Mouse (Mus musculus) heart, postnatal 0 days (tissue): ENCODE results near the gene Elovl7. TPM values are rescaled to one million over a fixed set of nuclear protein-coding genes. Genes with fewer than 3 reads are reported as not detected.

Experiments
- ATAC-seq: fragments of 200-750 bp; cut with Nextera tagmentation; 2 replicates; pipeline ENCODE4 v1.8.0; 2017; ENCODE audit warnings: low read depth, moderate number of reproducible peaks, moderate library complexity; ENCODE audit not compliant: insufficient read depth
- DNase-seq: peaks from one replicate; pipeline ENCODE4 v3.0.0-alpha.2; 2016; ENCODE audit warnings: low spot score
- H3K27ac ChIP-seq: fragments of 300-500 bp; sonication (generic); 2 replicates; pipeline ENCODE4 v1.5.1; 2014; ENCODE audit warnings: low read depth, mild to moderate bottlenecking
- H3K27me3 ChIP-seq: fragments of 300-500 bp; sonication (generic); 2 replicates; pipeline ENCODE4 v1.6.1; 2014; ENCODE audit warnings: low read length, mixed read lengths; ENCODE audit not compliant: control insufficient read depth, insufficient read depth
- H3K36me3 ChIP-seq: fragments of 300-500 bp; sonication (generic); replicated peaks from 2 replicates; pipeline ENCODE4 v1.6.1; 2014; ENCODE audit warnings: low read length, mixed read lengths; ENCODE audit not compliant: control insufficient read depth, insufficient read depth
- H3K4me1 ChIP-seq: fragments of 300-500 bp; sonication (generic); 2 replicates; pipeline ENCODE4 v1.6.1; 2014; ENCODE audit warnings: antibody characterized with exemption; ENCODE audit not compliant: control insufficient read depth, insufficient read depth
- H3K4me2 ChIP-seq: fragments of 300-500 bp; sonication (generic); 2 replicates; pipeline ENCODE4 v1.6.1; 2014; ENCODE audit warnings: low read depth, mild to moderate bottlenecking, low read length, moderate library complexity
- H3K4me3 ChIP-seq: fragments of 300-500 bp; sonication (generic); 2 replicates; pipeline ENCODE4 v1.5.1; 2014; ENCODE audit warnings: low read depth, low read length
- H3K9ac ChIP-seq: fragments of 300-500 bp; sonication (generic); replicated peaks from 2 replicates; pipeline ENCODE4 v1.6.1; 2014; ENCODE audit warnings: low read depth, low read length, mixed read lengths
- H3K9me3 ChIP-seq: fragments of 300-500 bp; sonication (generic); replicated peaks from 2 replicates; pipeline ENCODE4 v1.6.1; 2016; ENCODE audit warnings: low read length; ENCODE audit not compliant: control insufficient read depth
- CTCF ChIP-seq: IDR thresholded peaks from 2 replicates; pipeline ENCODE4 v1.5.1; 2016; ENCODE audit warnings: antibody characterized with exemption, control low read depth, low read depth
- EP300 ChIP-seq: IDR thresholded peaks from 2 replicates; pipeline ENCODE4 v1.6.1; 2016; ENCODE audit warnings: antibody characterized with exemption, low read depth
- WGBS: fragments of 180-500 bp; shearing (Covaris S2); extraction: QIAGEN DNeasy Blood & Tissue Kit; methylation state at CpG from one replicate; pipeline ENCODE4 v1.1.7; 2014; 5-methylcytosine and 5-hydroxymethylcytosine counted together
- polyA plus RNA-seq: library from polyadenylated mRNA; unstranded; fragments of >200 nt; fragmentation: Nextera tagmentation; extraction: Ambion mirVana; gene quantifications from 2 replicates; pipeline ENCODE4 v1.2.1, GENCODE M21; 2015
- total RNA-seq: library from RNA; depleted of rRNA; stranded (reverse); fragments of >200 nt; gene quantifications from 2 replicates; pipeline ENCODE4 v1.2.3, GENCODE M21; 2014; ENCODE audit warnings: low replicate concordance

The Elovl7 gene
- total and polyA plus RNA-seq, 2 experiments from 2014 or later, result 0.95 to 1.8 TPM

DNA sequence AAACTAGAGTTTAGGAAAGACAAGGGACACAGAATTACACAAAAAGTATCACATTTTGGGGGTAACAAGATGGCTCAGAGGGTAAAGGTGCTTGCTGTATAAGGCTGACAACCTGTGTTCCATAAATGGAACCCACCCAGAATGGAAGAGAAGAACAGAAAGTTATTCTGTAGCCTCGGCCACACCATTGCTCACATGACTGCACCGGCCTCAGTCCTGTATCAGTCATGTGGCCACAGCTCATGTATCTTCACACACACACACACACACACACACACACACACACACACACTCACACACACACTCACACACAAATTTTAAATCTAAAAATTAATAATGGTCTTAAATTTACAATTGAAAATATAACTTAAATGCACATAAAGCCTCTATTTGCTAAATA lies 6.8 kb upstream of the Elovl7 start:
- DNase-seq, result no peak
- Histone ChIP-seq H3K4me2 (no peak overlapping the region), H3K27ac (no peak overlapping the region)

DNA sequence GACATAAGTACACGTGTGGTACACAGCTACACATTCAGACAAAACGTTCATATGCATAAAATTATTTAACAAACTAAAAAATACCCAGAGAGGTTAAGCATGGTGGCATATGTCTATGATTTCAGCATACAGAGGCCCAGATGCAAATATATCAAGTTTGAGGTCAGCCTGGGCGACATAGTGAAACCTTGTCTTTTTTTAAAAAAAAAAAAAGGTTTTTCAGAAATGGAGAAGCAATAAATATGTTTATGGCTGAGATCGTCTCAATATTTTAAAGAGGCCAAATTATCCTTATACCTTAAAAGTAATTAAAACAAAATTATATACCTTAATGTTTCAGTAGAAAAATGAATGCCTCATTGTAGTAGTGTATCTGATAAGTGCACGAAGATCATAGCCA lies 6.1 kb upstream of the Elovl7 start:
- Histone ChIP-seq H3K4me2 (no peak overlapping the region), H3K9me3 (no peaks in the 10 kb centered on the region), H3K9ac (no peak overlapping the region), H3K27me3 (peaks cover 10% of the 10 kb centered on the region), H3K4me1 (0 out of 2 replicates have a peak, but pooled peaks cover 4% of the 10 kb centered on the region), H3K36me3 (no peaks in the 10 kb centered on the region), H3K4me3 (no peak overlapping the region), H3K27ac (no peak overlapping the region)
- TF ChIP-seq EP300, result no peak
- TF ChIP-seq CTCF, result no peak
- DNase-seq, result no peak
- WGBS, result 67% methylated on average over 5 of the region's 5 CpGs
- ATAC-seq, result no peak

More for the DNA sequence above, 6.8 kb upstream of the Elovl7 start:
- Histone ChIP-seq H3K4me1 (0 out of 2 replicates have a peak, but pooled peaks cover 4% of the 10 kb centered on the region), H3K9me3 (no peaks in the 10 kb centered on the region), H3K27me3 (peaks cover 5% of the 10 kb centered on the region; the same call in 1 of the 2 replicates), H3K9ac (no peak overlapping the region), H3K4me3 (no peak overlapping the region), H3K36me3 (no peaks in the 10 kb centered on the region)
- WGBS, result 86% methylated on average over 2 of the region's 2 CpGs
- ATAC-seq, result no peak
- TF ChIP-seq CTCF (no peak), EP300 (no peak)

- no peak overlapping the region for H3K4me3 ChIP-seq
- 89% methylated on average over 8 of the region's 8 CpGs for WGBS
- no peak overlapping the region for H3K4me2 ChIP-seq
- H3K27me3 ChIP-seq, result peaks cover 38% of the 10 kb centered on the region
- H3K27ac ChIP-seq, result no peak overlapping the region
- DNase-seq, result no peak
- no peaks in the 10 kb centered on the region for H3K36me3 ChIP-seq
- H3K9ac ChIP-seq, result no peak overlapping the region
- TF ChIP-seq EP300 (no peak), CTCF (no peak)
- no peak for ATAC-seq
- H3K9me3 ChIP-seq, result no peaks in the 10 kb centered on the region
- H3K4me1 ChIP-seq, result 0 out of 2 replicates have a peak, but pooled peaks cover 7% of the 10 kb centered on the region
Observed at GRCm38 (mm10) chr13:108210960-108211359, 3.2 kb upstream of the Elovl7 start.

DNA sequence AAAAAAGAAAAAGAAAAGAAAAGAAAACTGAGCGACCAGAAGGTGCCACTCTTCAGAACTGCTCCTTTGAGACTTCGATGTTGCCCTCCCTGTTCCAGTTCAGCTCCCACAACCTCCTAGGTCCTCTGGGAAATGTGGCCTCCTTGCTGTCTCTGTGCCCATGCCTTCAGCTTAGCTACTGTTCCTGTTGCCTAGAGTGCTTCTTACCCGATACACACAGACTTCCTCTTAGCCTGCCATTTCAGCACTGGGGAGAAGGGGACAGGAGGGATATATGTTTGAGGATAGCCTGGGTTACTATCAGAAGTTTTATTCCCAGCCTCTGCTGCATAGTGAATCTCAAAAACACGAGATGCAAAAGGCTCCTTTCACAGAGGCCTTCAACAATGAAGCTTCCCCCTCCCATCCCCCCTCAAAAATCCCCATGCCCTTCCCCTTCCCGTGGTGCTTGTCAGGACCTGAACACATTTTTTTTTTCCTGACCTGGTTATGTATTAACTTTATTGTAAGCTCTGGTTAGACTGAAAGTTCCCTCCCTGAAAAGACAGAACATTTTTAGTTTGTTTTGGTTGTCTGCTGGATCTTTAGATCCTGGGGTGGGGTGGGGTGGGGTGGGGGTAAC lies 1.7 kb upstream of the Elovl7 start:
- TF ChIP-seq EP300 (no peak), CTCF (no peak)
- no peak for ATAC-seq
- 57% methylated on average over 5 of the region's 5 CpGs for WGBS
- no peak overlapping the region for H3K9ac ChIP-seq
- no peaks in the 10 kb centered on the region for H3K9me3 ChIP-seq
- H3K4me1 ChIP-seq, result 0 out of 2 replicates have a peak, but pooled peaks cover 4% of the 10 kb centered on the region
- DNase-seq, result no peak
- no peaks in the 10 kb centered on the region for H3K36me3 ChIP-seq
- H3K4me2 ChIP-seq, result no peak overlapping the region
- H3K27me3 ChIP-seq, result peaks cover 50% of the 10 kb centered on the region
- no peak overlapping the region for H3K4me3 ChIP-seq
- H3K27ac ChIP-seq, result no peak overlapping the region

DNA sequence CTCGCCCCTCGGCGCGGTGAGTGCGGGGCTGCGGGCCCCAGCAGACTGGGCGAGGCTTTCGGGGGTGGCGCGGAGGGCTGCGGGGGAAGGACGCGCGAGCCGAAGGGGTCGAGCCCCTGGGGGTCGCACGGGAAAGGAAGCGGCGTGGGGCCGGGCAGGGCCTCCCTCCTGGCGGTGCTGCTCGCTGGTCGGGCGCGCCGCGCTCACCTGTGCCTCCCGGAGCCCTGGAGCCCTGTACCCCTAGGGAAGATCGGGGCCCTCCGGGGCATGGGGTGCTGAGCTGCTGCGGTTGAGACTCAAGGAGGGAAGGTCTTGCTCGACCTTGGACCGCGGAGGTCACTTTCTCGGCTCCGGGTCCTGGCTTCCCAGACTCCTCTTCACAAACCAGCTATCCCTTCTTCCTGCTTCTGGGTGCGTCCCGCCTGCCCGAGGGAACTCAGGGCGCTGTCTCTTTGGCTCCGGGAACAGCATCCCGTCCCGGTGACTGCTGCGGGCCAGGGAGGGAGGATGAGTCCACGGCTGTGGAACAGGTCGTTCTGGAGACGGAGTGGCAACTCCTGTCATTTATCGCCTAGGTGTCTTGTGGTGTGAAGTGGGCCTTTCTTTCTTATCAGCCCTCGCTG lies 392 bp downstream of the Elovl7 start:
- Histone ChIP-seq H3K27me3 (peaks cover 64% of the 10 kb centered on the region), H3K4me3 (peak overlapping the region; percentile 85), H3K36me3 (no peaks in the 10 kb centered on the region), H3K4me1 (0 out of 2 replicates have a peak, but pooled peaks cover 4% of the 10 kb centered on the region), H3K27ac (no peak overlapping the region), H3K9ac (peak overlapping the region; percentile 62), H3K9me3 (no peaks in the 10 kb centered on the region), H3K4me2 (peak overlapping the region; percentile 100)
- TF ChIP-seq EP300 (no peak), CTCF (no peak)
- DNase-seq (no peak), ATAC-seq (peak; percentile 47)
- WGBS, result under 1% methylated on average over 37 of the region's 50 CpGs
